Mouse (Mus musculus): ENCODE measurements around the gene Cdk2ap2.

GRCm38 (mm10) chr19:4066280-4066679, 30.7 kb upstream of the Cdk2ap2 start:
- no peak for TF ChIP-seq CTCF (IDR thresholded peaks at IDR 0.05; ENCODE audit: low read depth)
- TF ChIP-seq EP300 (optimal IDR thresholded peaks at IDR 0.05), result no peak
